8 mouse cellular contexts compared by ENCODE assay signal in the genomic region with DNA sequence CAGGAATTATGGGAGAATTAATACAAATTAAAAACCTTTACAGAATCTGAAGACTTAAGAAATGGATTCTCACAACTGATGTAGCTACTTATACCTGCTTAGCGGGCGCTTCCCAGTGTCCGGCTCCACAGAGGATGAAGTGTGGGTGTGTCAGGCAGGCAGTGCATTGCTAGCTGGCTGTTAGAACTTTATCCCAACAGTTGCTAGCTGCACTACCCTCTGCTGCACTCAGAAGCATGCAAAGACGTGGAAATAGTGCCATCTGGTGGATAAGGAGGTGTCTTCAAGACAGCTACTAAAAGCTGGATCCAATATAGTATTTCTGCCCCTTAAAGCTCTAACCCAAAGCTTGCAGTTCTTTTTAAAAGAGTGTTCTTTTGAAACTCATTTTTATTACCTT. TPM values are rescaled to one million over a fixed set of nuclear protein-coding genes. Genes with fewer than 3 reads are reported as not detected.
DNase-seq lines count a peak whose midpoint lies in the region; ATAC-seq and TF ChIP-seq lines count a peak whose summit lies in the region.

No protein-coding gene starts in this region.

- no peak for TF ChIP-seq POLR2A in MEL (IDR thresholded peaks at IDR 0.05; ENCODE audit: control insufficient read depth in 1 of 2, insufficient read depth in 1 of 2, low read depth in 1 of 2, low read length in 2 of 2, poor library complexity in 1 of 2)

- TF ChIP-seq EP300 in MEL (IDR thresholded peaks at IDR 0.05; ENCODE audit: low read depth in 1 of 2, low read length in 2 of 2): no peak
- TF ChIP-seq EP300 in liver, postnatal 0 days (IDR thresholded peaks at IDR 0.05; ENCODE audit: low read depth): no peak

- no peaks in the 10 kb centered on the region for H3K9me3 ChIP-seq in MEL (replicated peaks; ENCODE audit: insufficient read depth, low read length)
- no peaks in the 10 kb centered on the region for H3K9me3 ChIP-seq in forebrain, embryonic 15.5 days
- no peaks in the 10 kb centered on the region for H3K9me3 ChIP-seq in liver, postnatal 0 days (ENCODE audit: low read length)
- no peaks in the 10 kb centered on the region for H3K9me3 ChIP-seq in neural tube, embryonic 14.5 days (ENCODE audit: control insufficient read depth, low read length)

- ATAC-seq in forebrain, embryonic 15.5 days (replicated peaks): peak; percentile 84
- ATAC-seq in liver, postnatal 0 days: peak; percentile 80
- peak; percentile 87 for ATAC-seq in neural tube, embryonic 14.5 days (ENCODE audit: low read depth)

- H3K4me2 ChIP-seq in forebrain, embryonic 15.5 days (replicated peaks): peak overlapping the region; percentile 93
- H3K4me2 ChIP-seq in liver, postnatal 0 days (ENCODE audit: low read depth, low read length): peak overlapping the region; percentile 90; the same call in 1 of the 2 replicates
- H3K4me2 ChIP-seq in neural tube, embryonic 14.5 days (ENCODE audit: low read depth, low read length): peak overlapping the region; percentile 98

- H3K27ac ChIP-seq in MEL (ENCODE audit: control insufficient read depth, low read depth, low read length): no peak overlapping the region
- no peak overlapping the region for H3K27ac ChIP-seq in forebrain, embryonic 15.5 days (replicated peaks)
- no peak overlapping the region for H3K27ac ChIP-seq in liver, postnatal 0 days (ENCODE audit: low read depth)
- H3K27ac ChIP-seq in neural tube, embryonic 14.5 days (ENCODE audit: low read depth, low read length): no peak overlapping the region

- 1% methylated on average over 4 of the region's 4 CpGs for WGBS in forebrain, embryonic 15.5 days
- WGBS in liver, postnatal 0 days (ENCODE audit: insufficient replicate concordance): under 1% methylated on average over 4 of the region's 4 CpGs
- 1% methylated on average over 4 of the region's 4 CpGs for WGBS in neural tube, embryonic 14.5 days

- peak; percentile 94 for DNase-seq in MEL (ENCODE audit: low read depth, low spot score)
- DNase-seq in cerebellum, adult 11-12 months: peak; percentile 51
- peak; percentile 25 for DNase-seq in heart, postnatal 25 days (ENCODE audit: low spot score)
- DNase-seq in layer of hippocampus, adult 11-12 months (ENCODE audit: low spot score): peak; percentile 81
- DNase-seq in liver, postnatal 0 days: peak; percentile 59
- peak; percentile 93 for DNase-seq in thymus, postnatal 0 days (ENCODE audit: low spot score)

- TF ChIP-seq CTCF in MEL (IDR thresholded peaks at IDR 0.05 in 2 of 3, conservative IDR thresholded peaks at IDR 0.05 in 1 of 3; ENCODE audit: control insufficient read depth in 1 of 3, insufficient read depth in 1 of 3, low read depth in 2 of 3, low read length in 3 of 3, poor library complexity in 1 of 3, severe bottlenecking in 1 of 3): peak; percentile 63 to 95 (median 65)
- peak; percentile 91 for TF ChIP-seq CTCF in liver, postnatal 0 days (IDR thresholded peaks at IDR 0.05; ENCODE audit: low read depth)

- no peaks in the 10 kb centered on the region; a peak in 1 of 4 replicates for H3K27me3 ChIP-seq in MEL (ENCODE audit: control insufficient read depth in 1 of 2, insufficient read depth in 2 of 2, low read length in 2 of 2)
- H3K27me3 ChIP-seq in forebrain, embryonic 15.5 days: peaks cover 20% of the 10 kb centered on the region
- peaks cover 54% of the 10 kb centered on the region for H3K27me3 ChIP-seq in liver, postnatal 0 days (ENCODE audit: insufficient read depth, low read length)
- peaks cover 16% of the 10 kb centered on the region for H3K27me3 ChIP-seq in neural tube, embryonic 14.5 days (ENCODE audit: control insufficient read depth, insufficient read depth, low read length)

- intact Hi-C loops in heart, postnatal 25 days (cut with DNase I): loop anchor here (5.0 kb wide), 1 partner anchor 359 kb away; no protein-coding TSS in a partner anchor

- no peaks in the 10 kb centered on the region; a peak in 1 of 4 replicates for H3K36me3 ChIP-seq in MEL (ENCODE audit: control insufficient read depth in 1 of 2, insufficient read depth in 2 of 2, low read length in 2 of 2)
- H3K36me3 ChIP-seq in forebrain, embryonic 15.5 days: no peaks in the 10 kb centered on the region
- no peaks in the 10 kb centered on the region for H3K36me3 ChIP-seq in liver, postnatal 0 days (replicated peaks; ENCODE audit: insufficient read depth, low read length)
- H3K36me3 ChIP-seq in neural tube, embryonic 14.5 days (ENCODE audit: control insufficient read depth, insufficient read depth, low read length): no peaks in the 10 kb centered on the region

- TF ChIP-seq RAD21 in MEL (IDR thresholded peaks at IDR 0.05; ENCODE audit: low read depth, low read length): no peak; the same call in none of the 2 replicates

- H3K4me3 ChIP-seq in MEL (ENCODE audit: control insufficient read depth in 1 of 2, insufficient read depth in 1 of 2, low read depth in 2 of 2, low read length in 2 of 2): peak overlapping the region; percentile 68 to 81; a peak in 3 of 4 replicates
- peak overlapping the region; percentile 52 for H3K4me3 ChIP-seq in forebrain, embryonic 15.5 days
- no peak overlapping the region for H3K4me3 ChIP-seq in liver, postnatal 0 days (ENCODE audit: low read depth, low read length)
- no peak overlapping the region for H3K4me3 ChIP-seq in neural tube, embryonic 14.5 days (ENCODE audit: low read depth, low read length)

- no peaks in the 10 kb centered on the region for H3K79me2 ChIP-seq in MEL (ENCODE audit: control insufficient read depth, insufficient read depth, low read length, poor library complexity)

- H3K9ac ChIP-seq in MEL (ENCODE audit: control insufficient read depth, low read depth, low read length, poor library complexity, severe bottlenecking): peak overlapping the region; percentile 68
- no peak overlapping the region for H3K9ac ChIP-seq in forebrain, embryonic 15.5 days (replicated peaks)
- no peak overlapping the region for H3K9ac ChIP-seq in liver, postnatal 0 days (replicated peaks)
- H3K9ac ChIP-seq in neural tube, embryonic 14.5 days (replicated peaks; ENCODE audit: low read depth, low read length): no peak overlapping the region

- peaks cover 0 to 4% of the 10 kb centered on the region in 2 experiments; a peak in 1 of 4 replicates for H3K4me1 ChIP-seq in MEL (ENCODE audit: control insufficient read depth in 1 of 2, insufficient read depth in 2 of 2, low read length in 2 of 2)
- H3K4me1 ChIP-seq in forebrain, embryonic 15.5 days: peaks cover 32% of the 10 kb centered on the region
- peaks cover 12% of the 10 kb centered on the region; the same call in 1 of the 2 replicates for H3K4me1 ChIP-seq in liver, postnatal 0 days (ENCODE audit: insufficient read depth)
- peaks cover 6% of the 10 kb centered on the region; the same call in 1 of the 2 replicates for H3K4me1 ChIP-seq in neural tube, embryonic 14.5 days (ENCODE audit: control insufficient read depth, insufficient read depth, low read length)

TF ChIP-seq in MEL, 35 proteins besides CTCF, POLR2A, EP300 and RAD21 (continues in another document):
- peak; percentile 54; the same call in 1 of the 2 replicates for TF ChIP-seq MXI1 (IDR thresholded peaks at IDR 0.05; ENCODE audit: low read depth, low read length)
- TF ChIP-seq MYC (IDR thresholded peaks at IDR 0.05; ENCODE audit: low read depth, low read length): 0 out of 2 replicates have a peak, but pooled peaks have one; percentile 18
- TF ChIP-seq SMC3 (IDR thresholded peaks at IDR 0.05; ENCODE audit: low read depth, low read length): peak; percentile 97
- no peak for TF ChIP-seq RCOR1 (IDR thresholded peaks at IDR 0.05; ENCODE audit: low read depth, low read length)

RNA-seq across cellular contexts. Expression of gene Cdc20b, which starts 0.9 kb away (rescaled TPM):
- total RNA-seq in MEL (2012; rRNA removed): not detected in 2 replicates
- not detected for polyA plus RNA-seq in MEL (2012; ENCODE audit: insufficient read depth in 1 of 2, insufficient read length in 2 of 2, low read depth in 1 of 2, low replicate concordance in 2 of 2, missing spikeins in 1 of 2)
- 0.52 and 0.64 TPM in 2 replicates for polyA plus RNA-seq in forebrain, embryonic 15.5 days (2015; fragmentation: Nextera tagmentation; extraction: Ambion mirVana)
- not detected for total RNA-seq in heart, postnatal 25 days (2021)
- polyA plus RNA-seq in liver, postnatal 0 days (2015; fragmentation: Nextera tagmentation; extraction: Ambion mirVana): not detected in 2 replicates
- polyA plus RNA-seq in neural tube, embryonic 14.5 days (2014; fragmentation: Nextera tagmentation; extraction: Ambion mirVana): 0.12 TPM in 1 of 2 replicates, not detected in the other
- 0.21 and 0.22 TPM in 2 replicates for polyA plus RNA-seq in thymus, postnatal 0 days (2015; fragmentation: Nextera tagmentation; extraction: Ambion mirVana)

RNA-seq across cellular contexts. Expression of gene Gpx8, which starts 10.4 kb away (rescaled TPM):
- total RNA-seq in MEL (2012; rRNA removed): not detected in 2 replicates
- not detected for polyA plus RNA-seq in MEL (2012; ENCODE audit: insufficient read depth in 1 of 2, insufficient read length in 2 of 2, low read depth in 1 of 2, low replicate concordance in 2 of 2, missing spikeins in 1 of 2)
- polyA plus RNA-seq in forebrain, embryonic 15.5 days (2015; fragmentation: Nextera tagmentation; extraction: Ambion mirVana): 43.9 and 47.7 TPM in 2 replicates
- total RNA-seq in heart, postnatal 25 days (2021): 10 to 100 TPM; 37.7 to 41.6 TPM
- 5.5 and 5.8 TPM in 2 replicates for polyA plus RNA-seq in liver, postnatal 0 days (2015; fragmentation: Nextera tagmentation; extraction: Ambion mirVana)
- 34.1 and 75.7 TPM in 2 replicates for polyA plus RNA-seq in neural tube, embryonic 14.5 days (2014; fragmentation: Nextera tagmentation; extraction: Ambion mirVana)
- 20.6 and 22.4 TPM in 2 replicates for polyA plus RNA-seq in thymus, postnatal 0 days (2015; fragmentation: Nextera tagmentation; extraction: Ambion mirVana)

RNA-seq across cellular contexts. Expression of gene Mcidas, which starts 42.2 kb away (rescaled TPM):
- not detected in 2 replicates for total RNA-seq in MEL (2012; rRNA removed)
- polyA plus RNA-seq in MEL (2012; ENCODE audit: insufficient read depth in 1 of 2, insufficient read length in 2 of 2, low read depth in 1 of 2, low replicate concordance in 2 of 2, missing spikeins in 1 of 2): not detected
- polyA plus RNA-seq in forebrain, embryonic 15.5 days (2015; fragmentation: Nextera tagmentation; extraction: Ambion mirVana): 0.69 and 1.1 TPM in 2 replicates
- total RNA-seq in heart, postnatal 25 days (2021): not detected
- polyA plus RNA-seq in liver, postnatal 0 days (2015; fragmentation: Nextera tagmentation; extraction: Ambion mirVana): not detected in 2 replicates
- 0.11 TPM in 1 of 2 replicates, not detected in the other for polyA plus RNA-seq in neural tube, embryonic 14.5 days (2014; fragmentation: Nextera tagmentation; extraction: Ambion mirVana)
- polyA plus RNA-seq in thymus, postnatal 0 days (2015; fragmentation: Nextera tagmentation; extraction: Ambion mirVana): 0.20 and 0.28 TPM in 2 replicates

RNA-seq across cellular contexts. Expression of gene Ccno, which starts 48.2 kb away (rescaled TPM):
- 0.13 and 0.27 TPM in 2 replicates for total RNA-seq in MEL (2012; rRNA removed)
- under 1 TPM in 1 of 2 experiments, not detected in 1; 0.50 TPM for polyA plus RNA-seq in MEL (2012; ENCODE audit: insufficient read depth in 1 of 2, insufficient read length in 2 of 2, low read depth in 1 of 2, low replicate concordance in 2 of 2, missing spikeins in 1 of 2)
- 1.2 and 2.3 TPM in 2 replicates for polyA plus RNA-seq in forebrain, embryonic 15.5 days (2015; fragmentation: Nextera tagmentation; extraction: Ambion mirVana)
- under 1 TPM in 1 of 2 experiments, not detected in 1; 0.26 TPM for total RNA-seq in heart, postnatal 25 days (2021)
- polyA plus RNA-seq in liver, postnatal 0 days (2015; fragmentation: Nextera tagmentation; extraction: Ambion mirVana): 0.58 TPM in 2 replicates
- 0.21 TPM in 1 of 2 replicates, not detected in the other for polyA plus RNA-seq in neural tube, embryonic 14.5 days (2014; fragmentation: Nextera tagmentation; extraction: Ambion mirVana)
- 1.2 TPM in 2 replicates for polyA plus RNA-seq in thymus, postnatal 0 days (2015; fragmentation: Nextera tagmentation; extraction: Ambion mirVana)

Comparison
In these comparisons a context has a peak if more than half of its experiments do, and no peak if none do; other contexts are left out.
1. DNase-seq: peak in every context shown above with its lines; median percentile 94 in MEL; 93 in thymus, postnatal 0 days; 81 in layer of hippocampus, adult 11-12 months; 59 in liver, postnatal 0 days; 51 in cerebellum, adult 11-12 months; 25 in heart, postnatal 25 days.
2. H3K4me3 ChIP-seq: peak in MEL (2 of 2) and forebrain, embryonic 15.5 days (single experiment); none in liver, postnatal 0 days (single experiment) and neural tube, embryonic 14.5 days (single experiment).
3. Peak in every context shown above with its lines, with median percentiles within 50 percentile points of each other: ATAC-seq and H3K4me2 ChIP-seq.